Mouse (Mus musculus): ENCODE data around the gene Cpsf4l.
"Not testable (repeated sequence)": the region's sequence is repeated elsewhere in the genome, so short reads cannot be mapped to it uniquely, and the experiment has no call there.

Gene Cpsf4l

GRCm38 (mm10) chr11:113666648-113667047, 43.2 kb downstream of the Cpsf4l start:
- DNase-seq (ENCODE audit: extremely low spot score): no peak

- no peak for DNase-seq (ENCODE audit: extremely low spot score)
Observed at GRCm38 (mm10) chr11:113666205-113666604, 43.6 kb downstream of the Cpsf4l start.

GRCm38 (mm10) chr11:113664279-113664678, 45.5 kb downstream of the Cpsf4l start:
- no peak for DNase-seq (ENCODE audit: extremely low spot score)

- no peak for DNase-seq (ENCODE audit: extremely low spot score)
Observed at GRCm38 (mm10) chr11:113661835-113662351, 47.9 kb downstream of the Cpsf4l start.

GRCm38 (mm10) chr11:113660940-113661339, 48.9 kb downstream of the Cpsf4l start:
- DNase-seq (ENCODE audit: extremely low spot score): no peak

- not testable (repeated sequence) for DNase-seq (ENCODE audit: extremely low spot score)
Observed at GRCm38 (mm10) chr11:113660213-113660612, 49.6 kb downstream of the Cpsf4l start.

GRCm38 (mm10) chr11:113658763-113659162, 51.1 kb downstream of the Cpsf4l start:
- DNase-seq (ENCODE audit: extremely low spot score): no peak

- DNase-seq (ENCODE audit: extremely low spot score): no peak
Observed at GRCm38 (mm10) chr11:113658319-113658718, 51.5 kb downstream of the Cpsf4l start.

GRCm38 (mm10) chr11:113657221-113657620, 52.6 kb downstream of the Cpsf4l start:
- no peak for DNase-seq (ENCODE audit: extremely low spot score)

- no peak for DNase-seq (ENCODE audit: extremely low spot score)
Observed at GRCm38 (mm10) chr11:113656511-113656932, 53.3 kb downstream of the Cpsf4l start.

- no peak for DNase-seq (ENCODE audit: extremely low spot score)
Observed at GRCm38 (mm10) chr11:113654561-113655270, 55.1 kb downstream of the Cpsf4l start.

- no peak for DNase-seq (ENCODE audit: extremely low spot score)
Observed at GRCm38 (mm10) chr11:113654105-113654504, 55.7 kb downstream of the Cpsf4l start.

- DNase-seq (ENCODE audit: extremely low spot score): no peak
Observed at GRCm38 (mm10) chr11:113652516-113652915, 57.3 kb downstream of the Cpsf4l start.

GRCm38 (mm10) chr11:113651907-113652273, 57.9 kb downstream of the Cpsf4l start:
- peak; percentile 60 for DNase-seq (ENCODE audit: extremely low spot score)

- DNase-seq (ENCODE audit: extremely low spot score): no peak
Observed at GRCm38 (mm10) chr11:113651206-113651906, 58.5 kb downstream of the Cpsf4l start.

GRCm38 (mm10) chr11:113649353-113650210, 60.2 kb downstream of the Cpsf4l start, which contains the start of gene Slc39a11:
TSS of gene Slc39a11 (minus strand) at chr11:113650079.
- peak; percentile 85 for DNase-seq (ENCODE audit: extremely low spot score)

GRCm38 (mm10) chr11:113648690-113649352, 61.0 kb downstream of the Cpsf4l start, which contains the start of gene Cog1:
TSS of gene Cog1 (plus strand) at chr11:113649169.
- DNase-seq (ENCODE audit: extremely low spot score): no peak
